Mouse (Mus musculus) heart, postnatal 25 days (tissue): ENCODE results near the gene Bcor. TPM values are rescaled to one million over a fixed set of nuclear protein-coding genes. Genes with fewer than 3 reads are reported as not detected.

Experiments used
- DNase-seq: peaks from one replicate; pipeline ENCODE4 v3.0.0; 2022; ENCODE audit warnings: low spot score
- intact Hi-C: fragments of 180-260 bp; cut with DNase I; formaldehyde crosslinking; loops from one replicate; pipeline ENCODE4 v1.15.1; 2025
- total RNA-seq, 2 experiments: library from RNA; stranded (reverse); gene quantifications; 2 replicates each; pipeline ENCODE4 v1.2.3; 2021

Bcor gene
- total RNA-seq, 2 experiments from 2014 or later = 22.0 to 22.7 TPM

GRCm38 (mm10) chrX:12078195-12079058, 81.7 kb downstream of the Bcor start:
- intact Hi-C loops = loop anchor here (2.0 to 10.0 kb wide), 5 partner anchors 49 to 414 kb away; no protein-coding TSS in a partner anchor
- no peak for DNase-seq

GRCm38 (mm10) chrX:12077601-12077980, 82.6 kb downstream of the Bcor start:
- intact Hi-C loops = loop anchor here (5.0 to 10.0 kb wide), 4 partner anchors 50 to 413 kb away; no protein-coding TSS in a partner anchor
- DNase-seq = no peak

- intact Hi-C loops = loop anchor here (5.0 to 10.0 kb wide), 4 partner anchors 50 to 412 kb away; no protein-coding TSS in a partner anchor
- no peak for DNase-seq
Measured at GRCm38 (mm10) chrX:12076763-12077600, 83.2 kb downstream of the Bcor start.

GRCm38 (mm10) chrX:12072721-12073120, 87.4 kb downstream of the Bcor start:
- DNase-seq = no peak
- intact Hi-C loops = loop anchor here (10.0 kb wide), 2 partner anchors 268 to 408 kb away; no protein-coding TSS in a partner anchor

- intact Hi-C loops = loop anchor here (10.0 kb wide), 1 partner anchor 434 kb away; no protein-coding TSS in a partner anchor
- DNase-seq = no peak
Measured at GRCm38 (mm10) chrX:12068978-12069724, 91.0 kb downstream of the Bcor start.

- DNase-seq = no peak
- intact Hi-C loops = loop anchor here (10.0 kb wide), 1 partner anchor 433 kb away; no protein-coding TSS in a partner anchor
Measured at GRCm38 (mm10) chrX:12067851-12068510, 92.2 kb downstream of the Bcor start.

- DNase-seq = no peak
- intact Hi-C loops = loop anchor here (10.0 kb wide), 1 partner anchor 432 kb away; no protein-coding TSS in a partner anchor
Measured at GRCm38 (mm10) chrX:12067031-12067430, 93.1 kb downstream of the Bcor start.

GRCm38 (mm10) chrX:12065782-12066181, 94.4 kb downstream of the Bcor start:
- DNase-seq = no peak
- intact Hi-C loops = loop anchor here (10.0 kb wide), 1 partner anchor 431 kb away; no protein-coding TSS in a partner anchor

- intact Hi-C loops = loop anchor here (10.0 kb wide), 1 partner anchor 428 kb away; no protein-coding TSS in a partner anchor
Measured at GRCm38 (mm10) chrX:12062932-12063260, 97.3 kb downstream of the Bcor start.

GRCm38 (mm10) chrX:12062121-12062931, 97.8 kb downstream of the Bcor start:
- intact Hi-C loops = loop anchor here (10.0 kb wide), 1 partner anchor 428 kb away; no protein-coding TSS in a partner anchor
- no peak for DNase-seq

More at GRCm38 (mm10) chrX:12062932-12063260, 97.3 kb downstream of the Bcor start:
- DNase-seq = no peak

GRCm38 (mm10) chrX:12060848-12061247, 99.3 kb downstream of the Bcor start:
- intact Hi-C loops = loop anchor here (10.0 kb wide), 1 partner anchor 426 kb away; no protein-coding TSS in a partner anchor
- DNase-seq = no peak

GRCm38 (mm10) chrX:12057210-12057609, 102.9 kb downstream of the Bcor start:
- no peak for DNase-seq
- intact Hi-C loops = no loop called here

- no peak for DNase-seq
- intact Hi-C loops = no loop called here
Measured at GRCm38 (mm10) chrX:12053315-12053914, 106.7 kb downstream of the Bcor start.

- intact Hi-C loops = no loop called here
- no peak for DNase-seq
Measured at GRCm38 (mm10) chrX:12052651-12053050, 107.5 kb downstream of the Bcor start.

- DNase-seq = no peak
- intact Hi-C loops = no loop called here
Measured at GRCm38 (mm10) chrX:12048721-12049120, 111.4 kb downstream of the Bcor start.

GRCm38 (mm10) chrX:12048166-12048565, 112.0 kb downstream of the Bcor start:
- intact Hi-C loops = no loop called here
- no peak for DNase-seq

GRCm38 (mm10) chrX:12047223-12047911, 112.8 kb downstream of the Bcor start:
- no peak for DNase-seq
- intact Hi-C loops = no loop called here
